Mouse (Mus musculus): ENCODE measurements around the gene Etl4. TPM values are rescaled to one million over a fixed set of nuclear protein-coding genes. Genes with fewer than 3 reads are reported as not detected.
"Not testable (repeated sequence)": the region's sequence is repeated elsewhere in the genome, so short reads cannot be mapped to it uniquely, and the experiment has no call there.

Etl4 gene
- total RNA-seq, 2 experiments from 2014 or later, result 33.2 to 39.2 TPM

- DNase-seq, result no peak
- intact Hi-C loops (cut with DNase I), result no loop called here
These were observed 699.6 kb downstream of the Etl4 start for GRCm38 (mm10) chr2:20609203-20609602.

- intact Hi-C loops (cut with DNase I), result loop anchor here (2.0 kb wide), 2 partner anchors 95 to 121 kb away; no protein-coding TSS in a partner anchor
These were observed 706.4 kb downstream of the Etl4 start for GRCm38 (mm10) chr2:20615948-20616347.

GRCm38 (mm10) chr2:20618396-20618795 lies 708.8 kb downstream of the Etl4 start:
- DNase-seq, result no peak
- intact Hi-C loops (cut with DNase I), result no loop called here

More at GRCm38 (mm10) chr2:20615948-20616347, 706.4 kb downstream of the Etl4 start:
- DNase-seq, result peak; percentile 22 to 65

GRCm38 (mm10) chr2:20619881-20620280 lies 710.3 kb downstream of the Etl4 start:
- intact Hi-C loops (cut with DNase I), result no loop called here
- DNase-seq, result no peak

- intact Hi-C loops (cut with DNase I), result no loop called here
- DNase-seq, result no peak
These were observed 719.7 kb downstream of the Etl4 start for GRCm38 (mm10) chr2:20629156-20629712.

GRCm38 (mm10) chr2:20638604-20639003 lies 729.0 kb downstream of the Etl4 start:
- intact Hi-C loops (cut with DNase I), result no loop called here
- DNase-seq, result no peak

GRCm38 (mm10) chr2:20639721-20640120 lies 730.1 kb downstream of the Etl4 start:
- no peak for DNase-seq
- intact Hi-C loops (cut with DNase I), result no loop called here

- intact Hi-C loops (cut with DNase I), result no loop called here
- no peak for DNase-seq
These were observed 733.2 kb downstream of the Etl4 start for GRCm38 (mm10) chr2:20642818-20643217.

- intact Hi-C loops (cut with DNase I), result no loop called here
- DNase-seq, result no peak
These were observed 740.2 kb downstream of the Etl4 start for GRCm38 (mm10) chr2:20649817-20650216.

- no peak for DNase-seq
- intact Hi-C loops (cut with DNase I), result no loop called here
These were observed 743.5 kb downstream of the Etl4 start for GRCm38 (mm10) chr2:20653116-20653515.

- no peak for DNase-seq
- intact Hi-C loops (cut with DNase I), result no loop called here
These were observed 744.5 kb downstream of the Etl4 start for GRCm38 (mm10) chr2:20654058-20654457.

- intact Hi-C loops (cut with DNase I), result no loop called here
- no peak for DNase-seq
These were observed 745.2 kb downstream of the Etl4 start for GRCm38 (mm10) chr2:20654598-20655340.

- intact Hi-C loops (cut with DNase I), result no loop called here
- DNase-seq, result no peak
These were observed 745.7 kb downstream of the Etl4 start for GRCm38 (mm10) chr2:20655341-20655612.

GRCm38 (mm10) chr2:20657856-20658255 lies 748.3 kb downstream of the Etl4 start:
- DNase-seq, result peak in 1 of 2 experiments; percentile 11
- intact Hi-C loops (cut with DNase I), result no loop called here

- no peak for DNase-seq
- intact Hi-C loops (cut with DNase I), result no loop called here
These were observed 752.3 kb downstream of the Etl4 start for GRCm38 (mm10) chr2:20661841-20662240.

- intact Hi-C loops (cut with DNase I), result no loop called here
- DNase-seq, result no peak
These were observed 753.1 kb downstream of the Etl4 start for GRCm38 (mm10) chr2:20662696-20663095.

- intact Hi-C loops (cut with DNase I), result no loop called here
- DNase-seq, result no peak
These were observed 755.9 kb downstream of the Etl4 start for GRCm38 (mm10) chr2:20665309-20665971.

- intact Hi-C loops (cut with DNase I), result no loop called here
- peak; percentile 22 to 40 for DNase-seq
These were observed 756.5 kb downstream of the Etl4 start for GRCm38 (mm10) chr2:20666051-20666478.

GRCm38 (mm10) chr2:20667876-20668275 lies 758.3 kb downstream of the Etl4 start:
- no peak for DNase-seq
- intact Hi-C loops (cut with DNase I), result no loop called here

GRCm38 (mm10) chr2:20668276-20669030 lies 758.9 kb downstream of the Etl4 start:
- intact Hi-C loops (cut with DNase I); DNase-seq: not testable (repeated sequence)

GRCm38 (mm10) chr2:20669367-20669766 lies 759.8 kb downstream of the Etl4 start:
- intact Hi-C loops (cut with DNase I), result no loop called here
- DNase-seq, result no peak

All from heart, postnatal 36 days (tissue).